Comparison of ENCODE assay signal across 15 mouse cellular contexts in the genomic region with DNA sequence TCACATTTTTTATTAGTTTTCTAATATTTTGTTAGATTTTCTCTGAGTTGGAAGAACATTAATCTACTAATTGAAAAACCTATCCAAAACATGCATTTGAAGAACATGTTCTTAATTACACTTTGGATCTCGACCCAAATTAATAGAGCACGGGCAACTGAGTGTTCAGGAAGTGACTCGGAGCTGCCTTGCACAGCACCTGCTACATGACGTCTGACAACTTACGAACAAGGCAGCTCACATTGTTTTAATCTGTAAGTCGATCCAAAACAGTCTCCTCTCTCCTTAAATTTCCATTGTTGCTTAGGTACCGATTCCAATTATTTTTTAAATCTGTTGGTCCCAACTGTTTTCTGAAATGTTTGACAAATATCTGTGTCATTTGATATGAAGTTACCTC. TPM values are rescaled to one million over a fixed set of nuclear protein-coding genes. Genes with fewer than 3 reads are reported as not detected.
DNase-seq lines count a peak whose midpoint lies in the region; ATAC-seq and TF ChIP-seq lines count a peak whose summit lies in the region.
"Had no signal": no experiment of that assay in that cellular context is flagged by ENCODE, and none has a peak within 500 bp of the region (broad histone marks: within the 10 kb centered on the region; RNA-seq: fewer than 3 reads in every experiment).

No protein-coding gene starts in this region.

- H3K79me3 ChIP-seq in C2C12 (ENCODE audit: low read depth) = no peaks in the 10 kb centered on the region

- H3K79me2 ChIP-seq in C2C12 (ENCODE audit: control insufficient read depth, insufficient read depth) (no peaks in the 10 kb centered on the region), myocyte (ENCODE audit: control insufficient read depth, insufficient read depth) (peaks cover 5% of the 10 kb centered on the region)

- no peak for TF ChIP-seq POLR2A in myocyte (IDR thresholded peaks at IDR 0.05; ENCODE audit: insufficient read length, low read depth)

- H3K9me3 ChIP-seq in forebrain, postnatal 0 days (ENCODE audit: low read length) = no peaks in the 10 kb centered on the region
- no peaks in the 10 kb centered on the region for H3K9me3 ChIP-seq in forebrain, embryonic 13.5 days (replicated peaks)
- H3K9me3 ChIP-seq: G1E had no signal

- no peak overlapping the region for H3K9ac ChIP-seq in forebrain, postnatal 0 days
- H3K9ac ChIP-seq in forebrain, embryonic 13.5 days = no peak overlapping the region

- H3K4me2 ChIP-seq in forebrain, postnatal 0 days (ENCODE audit: low read depth) = no peak overlapping the region
- H3K4me2 ChIP-seq in forebrain, embryonic 13.5 days = no peak overlapping the region
- no peak overlapping the region for H3K4me2 ChIP-seq in myocyte (ENCODE audit: low read depth)

- no peaks in the 10 kb centered on the region for H3K27me3 ChIP-seq in forebrain, postnatal 0 days (ENCODE audit: insufficient read depth, low read length)
- no peaks in the 10 kb centered on the region for H3K27me3 ChIP-seq in forebrain, embryonic 13.5 days
- no peaks in the 10 kb centered on the region for H3K27me3 ChIP-seq in C2C12 (ENCODE audit: control insufficient read depth, insufficient read depth, insufficient read length)
- H3K27me3 ChIP-seq in myocyte (ENCODE audit: control insufficient read depth, insufficient read depth, insufficient read length) = no peaks in the 10 kb centered on the region
- H3K27me3 ChIP-seq: CH12.LX, Patski had no signal

- H3K4me3 ChIP-seq in forebrain, postnatal 0 days (ENCODE audit: low read depth, low read length) = no peak overlapping the region
- no peak overlapping the region for H3K4me3 ChIP-seq in forebrain, embryonic 13.5 days
- H3K4me3 ChIP-seq in C2C12 (ENCODE audit: insufficient read depth, poor library complexity, severe bottlenecking) = no peak overlapping the region
- no peak overlapping the region for H3K4me3 ChIP-seq in myocyte

- no peak overlapping the region for H3K27ac ChIP-seq in forebrain, postnatal 0 days (ENCODE audit: low read depth, low read length)
- no peak overlapping the region for H3K27ac ChIP-seq in forebrain, embryonic 13.5 days

- H3K4me1 ChIP-seq in forebrain, postnatal 0 days (ENCODE audit: insufficient read depth) = no peaks in the 10 kb centered on the region
- peaks cover 2% of the 10 kb centered on the region for H3K4me1 ChIP-seq in forebrain, embryonic 13.5 days

- H3ac ChIP-seq in C2C12 (ENCODE audit: control insufficient read depth, insufficient read length, low read depth) (no peak overlapping the region), myocyte (ENCODE audit: control insufficient read depth, insufficient read length) (no peak overlapping the region)

- H3K36me3 ChIP-seq in forebrain, postnatal 0 days (ENCODE audit: insufficient read depth) = no peaks in the 10 kb centered on the region
- H3K36me3 ChIP-seq in forebrain, embryonic 13.5 days (ENCODE audit: poor library complexity, severe bottlenecking) = no peaks in the 10 kb centered on the region
- H3K36me3 ChIP-seq in C2C12 (ENCODE audit: control insufficient read depth, insufficient read depth) (no peaks in the 10 kb centered on the region), myocyte (ENCODE audit: control insufficient read depth, insufficient read depth) (no peaks in the 10 kb centered on the region)
- H3K36me3 ChIP-seq: G1E had no signal

- TF ChIP-seq CTCF in forebrain, postnatal 0 days (IDR thresholded peaks at IDR 0.05; ENCODE audit: low read depth) = no peak
- no peak for TF ChIP-seq CTCF in C2C12 (IDR thresholded peaks at IDR 0.05; ENCODE audit: control insufficient read depth, insufficient read depth, insufficient read length)

- no peak for DNase-seq in forebrain, postnatal 0 days
- DNase-seq in 416B (ENCODE audit: low read depth) = peak; percentile 45
- no peak for DNase-seq in heart, postnatal 4 days
- DNase-seq in right cerebral cortex, postnatal 25 days = no peak
- no peak for DNase-seq in adrenal gland, adult (ENCODE audit: inconsistent age in 2 of 2, low spot score in 1 of 2)
- DNase-seq: adrenal gland, adult 2 months; adrenal gland, adult 8-10 months; adrenal gland, postnatal 25 days had no signal

- peak; percentile 69 for ATAC-seq in forebrain, postnatal 0 days
- no peak for ATAC-seq in forebrain, embryonic 13.5 days
- ATAC-seq: activated CD4-positive, CD25-positive, alpha-beta regulatory T cell, adult 4 months; Patski had no signal

- 64% methylated on average over 7 of the region's 7 CpGs for WGBS in forebrain, postnatal 0 days
- 83% methylated on average over 7 of the region's 7 CpGs for WGBS in forebrain, embryonic 13.5 days

TF ChIP-seq in C2C12, 6 proteins besides CTCF, POLR2A, EP300 and RAD21:
- no peak for TF ChIP-seq MAX (IDR thresholded peaks at IDR 0.05)
- TF ChIP-seq MYOD1 (IDR thresholded peaks at IDR 0.05; ENCODE audit: control insufficient read depth, insufficient read length, low read depth) = peak; percentile 66

TF ChIP-seq in myocyte, 11 proteins besides CTCF, POLR2A, EP300 and RAD21:
- peak in 2 of 3 experiments; percentile 57 to 72 for TF ChIP-seq MYOD1 (IDR thresholded peaks at IDR 0.05; ENCODE audit: control insufficient read depth in 1 of 3, insufficient read length in 2 of 3, low read depth in 2 of 3)
- no peak for TF ChIP-seq E2F4 (IDR thresholded peaks at IDR 0.05; ENCODE audit: insufficient read depth)

RNA-seq across cellular contexts. Expression of a gene that starts 15.4 kb away (rescaled TPM):
- 63.6 and 70.4 TPM in 2 replicates for total RNA-seq in forebrain, postnatal 0 days (2014; rRNA removed)
- 6.5 and 13.0 TPM in 2 replicates for polyA plus RNA-seq in forebrain, postnatal 0 days (2015; fragmentation: Nextera tagmentation; extraction: Ambion mirVana)
- 10.6 and 10.9 TPM in 2 replicates for polyA plus RNA-seq in forebrain, embryonic 13.5 days (2015; fragmentation: Nextera tagmentation; extraction: Ambion mirVana)
- polyA plus RNA-seq in C2C12 (2012; fragmentation: generic; extraction: Trizol) (1.7 TPM), myocyte (2012; fragmentation: generic; extraction: Trizol) (0.80 TPM)
- total RNA-seq in heart, postnatal 4 days (2021) = 10 to 100 TPM; 36.9 to 38.6 TPM
- total RNA-seq: CH12.LX had no signal
